Mouse (Mus musculus) gastrocnemius, postnatal 36 days (tissue): Measurements from ENCODE around the gene Bhlhe23. TPM values are rescaled to one million over a fixed set of nuclear protein-coding genes. Genes with fewer than 3 reads are reported as not detected.

Experiments
- DNase-seq, 2 experiments: peaks; one replicate each; pipeline ENCODE4 v3.0.0; 2022
- intact Hi-C: fragments of 180-260 bp; cut with DNase I; formaldehyde crosslinking; loops from one replicate; pipeline ENCODE4 v1.15.1; 2025
- long read RNA-seq, 2 experiments: library from polyadenylated mRNA; stranded (forward); transcript quantifications; one replicate each; pipeline ENCODE4 v2.0.0; 2021
- total RNA-seq, 2 experiments: library from RNA; stranded (reverse); gene quantifications; 2 replicates each; pipeline ENCODE4 v1.2.3; 2021

The Bhlhe23 gene
- total RNA-seq = not detected
- long read RNA-seq, experiment 1 = 0 reads
- long read RNA-seq, experiment 2 = 0 reads

GRCm38 (mm10) chr2:180776793-180777192 lies at the start of gene Bhlhe23:
TSS of gene Bhlhe23 (minus strand) at chr2:180776900.
- intact Hi-C loops = no loop called here
- no peak for DNase-seq

DNA sequence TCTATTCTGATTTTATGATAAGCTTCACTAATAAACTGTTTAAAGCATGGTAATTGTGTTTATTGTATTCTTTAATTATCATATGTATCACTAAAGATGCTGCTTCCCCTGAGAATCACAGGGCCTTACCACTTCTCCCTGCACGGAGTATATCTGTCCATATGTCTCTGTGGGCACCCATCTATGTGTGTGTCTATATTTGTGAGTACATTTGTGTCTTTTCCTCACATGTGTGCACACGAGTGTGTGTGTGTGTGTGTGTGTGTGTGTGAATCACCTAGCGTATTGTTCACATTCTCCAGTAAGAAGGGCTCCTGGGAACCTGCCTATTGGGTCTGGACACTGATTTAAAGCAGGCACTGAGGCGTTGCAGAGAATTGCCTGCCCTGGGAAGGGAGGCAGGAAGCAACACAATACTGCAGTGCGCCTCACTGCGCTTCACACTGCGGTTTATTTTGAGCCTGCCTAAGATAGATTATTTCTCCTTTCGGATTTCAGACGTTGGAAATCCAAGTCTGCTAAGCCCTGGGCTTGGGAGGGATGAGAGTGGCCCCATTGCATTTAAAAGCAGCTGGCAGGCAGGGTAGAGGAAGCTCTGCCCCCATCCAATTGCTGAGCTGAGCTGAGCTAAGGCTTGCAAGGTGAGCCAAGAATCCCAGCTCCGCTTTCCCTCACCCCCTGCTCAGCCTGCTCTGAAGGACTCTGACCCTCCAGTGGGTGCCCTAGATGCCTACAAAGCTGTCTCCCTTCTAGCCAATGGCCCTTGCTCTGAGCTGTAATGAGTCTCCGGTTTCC lies 48.6 kb upstream of the Bhlhe23 start:
- intact Hi-C loops = no loop called here
- DNase-seq = no peak

GRCm38 (mm10) chr2:180824724-180825123 lies 48.0 kb upstream of the Bhlhe23 start:
- no peak for DNase-seq
- intact Hi-C loops = no loop called here

DNA sequence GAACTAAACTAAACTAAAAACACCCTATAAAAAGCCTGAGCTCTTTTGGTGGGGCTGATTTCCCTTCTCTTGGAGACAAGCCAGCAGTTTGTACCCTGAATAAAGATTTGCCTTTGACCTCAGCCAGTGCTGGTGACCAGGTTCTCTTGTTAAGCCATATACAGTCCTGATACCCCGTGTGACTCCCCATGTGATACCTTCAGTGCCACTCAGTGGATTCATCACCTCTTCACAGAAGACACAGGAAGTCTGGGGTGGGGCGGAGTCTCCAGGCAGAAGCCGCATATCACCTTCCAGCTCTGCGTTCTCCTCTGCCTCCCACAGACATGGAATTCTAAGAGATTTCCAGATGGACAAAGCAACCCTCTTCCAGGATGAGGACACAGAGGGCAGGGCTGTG lies 47.4 kb upstream of the Bhlhe23 start:
- intact Hi-C loops = no loop called here
- no peak for DNase-seq

- intact Hi-C loops = no loop called here
- peak; percentile 18 to 33 for DNase-seq
Measured at GRCm38 (mm10) chr2:180822476-180822875, 45.8 kb upstream of the Bhlhe23 start.

GRCm38 (mm10) chr2:180819504-180819903 lies 42.8 kb upstream of the Bhlhe23 start:
- intact Hi-C loops = no loop called here

DNA sequence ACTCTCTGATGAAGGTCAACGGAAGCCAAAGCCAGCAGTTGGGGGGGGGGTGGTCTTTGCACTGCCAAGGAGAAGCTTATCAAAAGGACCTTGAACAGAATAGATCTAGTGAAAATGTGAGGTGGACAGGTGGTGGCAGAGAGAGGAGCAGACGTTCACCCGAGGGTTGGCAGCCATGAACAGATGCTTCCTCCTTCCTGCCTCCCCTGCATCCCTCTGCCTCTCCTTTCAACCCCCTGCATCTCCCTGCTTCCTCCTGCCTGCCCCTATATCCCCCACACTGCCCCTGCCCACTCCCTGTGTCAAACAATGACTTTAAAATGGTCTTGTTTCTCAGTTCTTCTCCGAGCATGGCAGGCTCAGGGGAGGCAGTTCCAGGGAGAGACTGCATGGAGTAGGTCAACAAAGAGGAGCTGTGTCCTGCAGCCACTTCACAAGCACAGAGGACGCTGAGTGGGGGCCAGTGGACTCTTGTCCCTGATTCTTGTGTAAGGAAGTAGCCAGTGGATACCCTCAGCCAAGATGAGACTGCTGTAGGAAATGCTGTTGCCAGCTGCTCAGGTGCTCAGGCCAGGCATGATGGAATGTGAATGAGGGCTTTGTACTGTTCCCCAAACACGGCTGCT lies 39.9 kb upstream of the Bhlhe23 start:
- intact Hi-C loops = no loop called here
- no peak for DNase-seq

More at GRCm38 (mm10) chr2:180819504-180819903, 42.8 kb upstream of the Bhlhe23 start:
- DNase-seq = no peak

GRCm38 (mm10) chr2:180813982-180814568 lies 37.4 kb upstream of the Bhlhe23 start:
- intact Hi-C loops = no loop called here
- DNase-seq = no peak

DNA sequence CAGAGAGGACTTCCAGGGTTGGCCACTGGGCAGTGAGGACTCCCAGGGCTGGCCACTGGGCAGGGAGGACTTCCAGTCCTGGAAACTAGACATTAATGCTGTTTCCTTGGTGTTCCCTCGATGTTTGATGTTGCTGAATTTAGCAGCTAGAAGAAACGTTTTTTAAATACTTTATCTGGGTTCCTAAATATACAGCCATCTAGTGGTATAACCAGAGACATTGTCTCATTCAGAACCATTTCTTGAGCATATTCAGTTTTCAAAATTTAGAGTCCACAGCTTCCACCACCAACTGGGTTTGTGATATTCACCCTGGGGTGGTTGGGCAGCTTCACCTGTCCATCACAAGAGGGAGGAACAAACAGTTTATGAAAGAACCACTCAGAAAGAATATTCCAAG lies 34.3 kb upstream of the Bhlhe23 start:
- no peak for DNase-seq
- intact Hi-C loops = no loop called here

GRCm38 (mm10) chr2:180809510-180809909 lies 32.8 kb upstream of the Bhlhe23 start:
- intact Hi-C loops = loop anchor here (10.0 kb wide), 1 partner anchor 155 kb away; the partner anchor contains the start of gene Arfgap1
- DNase-seq = no peak

DNA sequence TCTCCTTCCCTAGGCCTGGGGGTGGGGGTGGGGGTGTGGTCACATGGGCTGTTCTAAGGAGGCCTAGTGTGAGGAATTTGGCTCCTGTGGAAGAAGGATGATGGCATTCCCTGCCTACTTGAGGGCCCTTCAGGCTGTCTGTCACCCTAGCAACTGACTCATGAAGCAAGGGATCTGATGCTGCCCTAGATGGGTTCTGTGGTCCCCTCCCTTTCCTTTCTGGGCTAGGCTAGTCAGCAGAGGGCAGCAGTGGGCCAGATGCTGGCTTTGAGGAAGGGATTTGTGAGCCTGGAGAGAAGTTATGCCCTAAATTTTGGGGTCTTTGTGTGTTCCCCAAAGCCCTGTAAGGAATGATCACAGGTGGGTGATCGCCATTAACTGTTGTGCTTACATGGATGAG lies 29.3 kb upstream of the Bhlhe23 start:
- intact Hi-C loops = loop anchor here (10.0 kb wide), 1 partner anchor 159 kb away; the partner anchor contains the start of gene Arfgap1
- DNase-seq = no peak

- intact Hi-C loops = no loop called here
- DNase-seq = no peak
Measured at GRCm38 (mm10) chr2:180796008-180796407, 19.3 kb upstream of the Bhlhe23 start.

DNA sequence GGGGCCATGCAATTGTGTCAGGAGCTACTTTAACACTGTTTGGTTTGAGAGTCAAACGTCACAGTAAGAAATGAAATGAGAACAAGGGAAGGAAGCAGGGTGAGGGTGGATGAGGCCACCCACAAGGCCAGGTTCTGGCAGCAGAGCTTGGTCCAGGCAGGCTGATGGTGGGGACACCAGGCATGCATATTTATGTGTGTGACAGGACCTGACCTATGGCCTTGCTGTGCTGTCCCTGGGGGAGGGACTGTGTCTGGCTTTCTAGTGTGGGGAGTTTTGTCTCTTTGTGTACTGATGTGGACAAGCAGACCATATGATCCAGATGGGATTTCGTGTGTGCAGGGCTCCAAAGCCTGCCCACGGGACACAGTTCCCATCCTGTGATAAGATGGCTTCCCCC lies 18.9 kb upstream of the Bhlhe23 start:
- intact Hi-C loops = no loop called here
- no peak for DNase-seq

DNA sequence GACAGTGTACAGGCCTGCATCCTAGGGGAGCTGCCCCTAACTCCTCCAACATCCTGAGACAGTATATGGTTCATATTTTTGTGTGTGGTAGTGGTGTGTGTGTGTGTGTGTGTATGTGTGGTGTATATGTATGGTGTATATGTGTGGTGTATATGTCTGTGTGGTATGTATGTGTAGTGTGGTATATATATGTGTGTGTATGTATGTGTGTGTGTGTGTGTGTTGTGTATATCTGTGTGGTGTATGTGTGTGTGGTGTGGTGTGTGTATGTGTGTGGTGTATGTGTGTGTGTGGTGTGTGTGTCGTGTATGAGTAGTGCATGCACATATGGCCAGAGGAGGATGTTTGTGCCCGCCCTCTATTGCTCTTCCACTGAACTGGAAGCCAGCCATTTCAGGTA lies 17.7 kb upstream of the Bhlhe23 start:
- intact Hi-C loops = no loop called here
- DNase-seq = no peak

- intact Hi-C loops = no loop called here
- no peak for DNase-seq
Measured at GRCm38 (mm10) chr2:180791674-180792073, 15.0 kb upstream of the Bhlhe23 start.

- intact Hi-C loops = no loop called here
Measured at GRCm38 (mm10) chr2:180788843-180789242, 12.1 kb upstream of the Bhlhe23 start.

GRCm38 (mm10) chr2:180788386-180788785 lies 11.7 kb upstream of the Bhlhe23 start:
- DNase-seq = no peak
- intact Hi-C loops = no loop called here

More at GRCm38 (mm10) chr2:180788843-180789242, 12.1 kb upstream of the Bhlhe23 start:
- DNase-seq = no peak

DNA sequence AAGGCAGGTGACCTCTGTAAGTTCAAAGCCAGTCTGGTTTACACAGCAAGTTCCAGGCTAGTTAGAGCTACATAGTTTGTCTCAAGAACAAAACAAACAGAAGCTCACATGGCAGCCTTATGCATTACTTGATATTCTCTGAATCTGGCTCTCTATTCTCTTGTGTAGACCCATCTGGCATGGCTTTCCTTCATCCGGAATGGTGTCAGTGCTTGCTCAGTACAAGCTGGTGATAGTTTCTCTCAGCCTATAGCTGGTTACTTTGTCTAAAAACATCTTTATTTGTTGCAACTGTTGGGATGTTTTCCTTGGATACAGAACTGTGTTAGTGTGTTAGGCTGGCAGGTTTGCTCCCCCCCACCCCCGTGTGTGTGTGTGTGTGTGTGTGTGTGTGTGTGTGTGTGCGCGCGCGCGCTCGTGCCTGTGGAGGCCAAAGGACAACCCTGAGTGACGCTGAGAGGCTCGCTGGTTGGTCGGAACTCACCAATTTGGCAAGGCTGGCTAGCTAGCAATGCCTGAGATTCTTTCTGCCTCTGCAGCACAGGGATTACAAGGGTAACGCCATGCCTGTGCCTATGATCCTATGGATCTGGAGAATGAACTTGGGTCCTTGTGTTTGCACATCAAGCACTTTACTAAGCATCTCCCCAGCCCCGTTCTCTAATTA lies 11.0 kb upstream of the Bhlhe23 start:
- DNase-seq = no peak
- intact Hi-C loops = no loop called here

GRCm38 (mm10) chr2:180786732-180787131 lies 10.0 kb upstream of the Bhlhe23 start:
- no peak for DNase-seq

DNA sequence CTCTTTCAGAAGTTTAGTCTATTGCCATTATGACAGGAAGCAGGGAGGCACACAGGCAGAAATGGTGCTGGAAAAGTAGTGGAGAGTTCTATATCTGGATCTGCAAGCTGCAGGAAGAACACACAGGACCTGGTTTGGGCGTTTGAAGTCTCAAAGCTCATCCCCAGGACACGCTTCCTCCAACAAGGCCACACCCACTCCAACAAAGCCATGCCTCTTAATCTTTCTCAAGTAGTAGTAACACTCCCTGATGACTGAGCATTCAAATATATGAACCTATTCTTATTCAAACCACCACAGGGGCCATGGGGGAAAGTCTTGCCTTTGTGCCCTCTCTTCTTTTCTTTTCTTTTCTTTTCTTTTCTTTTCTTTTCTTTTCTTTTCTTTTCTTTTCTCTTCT lies 3.6 kb upstream of the Bhlhe23 start:
- intact Hi-C loops = no loop called here
- DNase-seq = no peak

More at GRCm38 (mm10) chr2:180786732-180787131, 10.0 kb upstream of the Bhlhe23 start:
- intact Hi-C loops = no loop called here
